Comparison of ENCODE assay signal across 9 mouse cellular contexts in the genomic region with DNA sequence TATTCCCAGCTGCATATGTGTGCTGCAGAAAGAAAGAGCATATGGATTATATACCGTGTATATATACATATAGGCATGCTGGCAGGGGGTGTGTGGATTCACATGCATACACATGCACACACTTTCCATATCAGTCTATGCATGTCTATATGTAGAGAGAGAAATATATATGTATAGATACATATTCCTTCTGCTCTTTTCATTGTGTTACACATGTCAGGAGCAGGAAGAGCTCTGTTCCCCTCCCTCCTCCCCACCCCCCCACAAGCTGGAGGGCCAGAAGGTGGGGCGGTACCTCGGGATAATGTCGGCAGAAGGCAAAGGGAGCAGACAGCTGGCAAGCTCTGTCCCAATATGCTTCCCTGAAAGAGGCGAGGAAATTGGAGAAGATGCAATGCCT.
DNase-seq lines count a peak whose midpoint lies in the region; ATAC-seq lines count a peak whose summit lies in the region.
"Had no signal": no experiment of that assay in that cellular context is flagged by ENCODE, and none has a peak within 500 bp of the region (broad histone marks: within the 10 kb centered on the region; RNA-seq: fewer than 3 reads in every experiment).

No protein-coding gene starts in this region.

- no peaks in the 10 kb centered on the region for H3K27me3 ChIP-seq in forebrain, embryonic 11.5 days (ENCODE audit: control insufficient read depth, insufficient read depth, low read length)
- H3K27me3 ChIP-seq in forebrain, embryonic 10.5 days (ENCODE audit: poor library complexity, severe bottlenecking) = no peaks in the 10 kb centered on the region
- no peaks in the 10 kb centered on the region for H3K27me3 ChIP-seq in neural tube, embryonic 12.5 days (replicated peaks)
- H3K27me3 ChIP-seq: embryonic facial prominence, embryonic 13.5 days had no signal

- no peak overlapping the region for H3K27ac ChIP-seq in forebrain, embryonic 11.5 days (ENCODE audit: low read depth, low read length)
- no peak overlapping the region for H3K27ac ChIP-seq in forebrain, embryonic 10.5 days
- no peak overlapping the region for H3K27ac ChIP-seq in neural tube, embryonic 12.5 days
- H3K27ac ChIP-seq: embryonic facial prominence, embryonic 13.5 days had no signal

- ATAC-seq in forebrain, embryonic 11.5 days (replicated peaks; ENCODE audit: low FRiP score) = 0 out of 2 replicates have a peak, but pooled peaks have one; percentile 24
- peak; percentile 37; the same call in 1 of the 2 replicates for ATAC-seq in neural tube, embryonic 12.5 days (ENCODE audit: low FRiP score, low read depth)
- ATAC-seq in monocyte, adult 5-6 weeks (replicated peaks; ENCODE audit: insufficient number of reproducible peaks, low FRiP score, low TSS enrichment, poor library complexity, severe bottlenecking) = no peak
- no peak for ATAC-seq in megakaryocyte, adult 5-6 weeks (ENCODE audit: poor library complexity, severe bottlenecking)

- no peaks in the 10 kb centered on the region for H3K36me3 ChIP-seq in forebrain, embryonic 11.5 days (ENCODE audit: control insufficient read depth, insufficient read depth, low read length)
- H3K36me3 ChIP-seq in forebrain, embryonic 10.5 days (replicated peaks) = no peaks in the 10 kb centered on the region
- H3K36me3 ChIP-seq in neural tube, embryonic 12.5 days = no peaks in the 10 kb centered on the region
- H3K36me3 ChIP-seq: embryonic facial prominence, embryonic 13.5 days had no signal

- H3K4me3 ChIP-seq in forebrain, embryonic 11.5 days (ENCODE audit: low read depth, low read length) = no peak overlapping the region
- no peak overlapping the region for H3K4me3 ChIP-seq in forebrain, embryonic 10.5 days
- no peak overlapping the region for H3K4me3 ChIP-seq in neural tube, embryonic 12.5 days
- H3K4me3 ChIP-seq: embryonic facial prominence, embryonic 13.5 days had no signal

- peaks cover 2% of the 10 kb centered on the region; the same call in 1 of the 2 replicates for H3K4me1 ChIP-seq in forebrain, embryonic 11.5 days (replicated peaks; ENCODE audit: control insufficient read depth, insufficient read depth, low read length)
- peaks cover 20% of the 10 kb centered on the region for H3K4me1 ChIP-seq in forebrain, embryonic 10.5 days
- H3K4me1 ChIP-seq in neural tube, embryonic 12.5 days = 0 out of 2 replicates have a peak, but pooled peaks cover 3% of the 10 kb centered on the region

- no peaks in the 10 kb centered on the region for H3K9me3 ChIP-seq in forebrain, embryonic 11.5 days (ENCODE audit: control insufficient read depth, low read length)
- H3K9me3 ChIP-seq in forebrain, embryonic 10.5 days = no peaks in the 10 kb centered on the region
- no peaks in the 10 kb centered on the region for H3K9me3 ChIP-seq in neural tube, embryonic 12.5 days
- H3K9me3 ChIP-seq: embryonic facial prominence, embryonic 13.5 days had no signal

- no peak overlapping the region for H3K9ac ChIP-seq in forebrain, embryonic 11.5 days (ENCODE audit: low read length)
- H3K9ac ChIP-seq in neural tube, embryonic 12.5 days = no peak overlapping the region
- H3K9ac ChIP-seq: embryonic facial prominence, embryonic 13.5 days had no signal

- WGBS in forebrain, embryonic 11.5 days = 59% methylated on average over 5 of the region's 5 CpGs
- 76% methylated on average over 5 of the region's 5 CpGs for WGBS in forebrain, embryonic 10.5 days
- WGBS in neural tube, embryonic 12.5 days = 45% methylated on average over 5 of the region's 5 CpGs

- no peak overlapping the region for H3K4me2 ChIP-seq in forebrain, embryonic 11.5 days (ENCODE audit: low read depth, low read length, severe bottlenecking)
- H3K4me2 ChIP-seq in neural tube, embryonic 12.5 days (replicated peaks) = no peak overlapping the region
- H3K4me2 ChIP-seq: embryonic facial prominence, embryonic 13.5 days had no signal

- peak; percentile 51 for DNase-seq in forebrain, embryonic 11.5 days (ENCODE audit: low spot score)
- no peak for DNase-seq in forebrain, embryonic 10.5 days (ENCODE audit: extremely low spot score, low spot score)
- DNase-seq in cerebellum, postnatal 14 days = peak; percentile 90 to 93
- peak; percentile 70 for DNase-seq in layer of hippocampus, adult 9-10 months (ENCODE audit: low spot score)
- DNase-seq in kidney, postnatal 14 days = no peak

Comparison
In these comparisons a context has a peak if more than half of its experiments do, and no peak if none do; other contexts are left out.
1. DNase-seq: peak in forebrain, embryonic 11.5 days (single experiment), cerebellum, postnatal 14 days (2 of 2) and layer of hippocampus, adult 9-10 months (single experiment); none in forebrain, embryonic 10.5 days (single experiment) and kidney, postnatal 14 days (single experiment).
2. ATAC-seq: peak in forebrain, embryonic 11.5 days (single experiment) and neural tube, embryonic 12.5 days (single experiment); none in monocyte, adult 5-6 weeks (single experiment) and megakaryocyte, adult 5-6 weeks (single experiment).